Mouse (Mus musculus) bone marrow, adult 2 months (tissue): ENCODE measurements around the gene Actg1. TPM values are rescaled to one million over a fixed set of nuclear protein-coding genes. Genes with fewer than 3 reads are reported as not detected.
A peak's percentile ranks its signal among the peaks of the same experiment; 100 is the strongest.

Experiments used
- H3K27ac ChIP-seq: fragments of 200-500 bp; 2 replicates; pipeline ENCODE4 v1.5.1; 2012; ENCODE audit warnings: low read depth, mild to moderate bottlenecking, control low read depth, inconsistent platforms, low read length; ENCODE audit not compliant: control insufficient read depth, poor library complexity, insufficient read depth
- H3K4me1 ChIP-seq: fragments of 200-500 bp; 2 replicates; pipeline ENCODE4 v1.6.1; 2011; ENCODE audit warnings: low read length; ENCODE audit not compliant: control insufficient read depth, insufficient read depth
- H3K4me3 ChIP-seq: fragments of 200-500 bp; replicated peaks from 2 replicates; pipeline ENCODE3; 2011; ENCODE audit warnings: mild to moderate bottlenecking, low read depth, low read length, control low read depth; ENCODE audit not compliant: control insufficient read depth
- CTCF ChIP-seq: fragments of 200-500 bp; IDR thresholded peaks from 2 replicates; pipeline ENCODE4 v1.5.1; 2011; ENCODE audit warnings: low read length, control low read depth; ENCODE audit not compliant: control insufficient read depth, insufficient read depth
- POLR2A ChIP-seq: fragments of 200-500 bp; IDR thresholded peaks from 2 replicates; pipeline ENCODE4 v1.6.1; 2011; ENCODE audit warnings: low read depth, mild to moderate bottlenecking, control low read depth, low read length, borderline replicate concordance; ENCODE audit not compliant: control insufficient read depth
- WGBS: fragments of 180-500 bp; shearing (Covaris S2); methylation state at CpG from one replicate; pipeline ENCODE4 v1.1.7; 2018; 5-methylcytosine and 5-hydroxymethylcytosine counted together
- polyA plus RNA-seq: library from polyadenylated mRNA; stranded (reverse); fragments of >200 nt; gene quantifications from 2 replicates; pipeline ENCODE4 v1.2.4, GENCODE M21; 2011; ENCODE audit warnings: low replicate concordance; ENCODE audit not compliant: missing spikeins, insufficient read depth, insufficient read length

Gene Actg1
- polyA plus RNA-seq = 387 and 760 TPM in 2 replicates

- TF ChIP-seq CTCF = no peak
- peak; percentile 88 for TF ChIP-seq POLR2A
- 11% methylated on average over 103 of the region's 103 CpGs for whole genome bisulfite sequencing
- peak within 1 kb of the TSS; percentile 100 for H3K27ac ChIP-seq
- peak within 1 kb of the TSS; percentile 92 for H3K4me3 ChIP-seq
- peaks cover 4% of the 10 kb centered on the region; the same call in 1 of the 2 replicates for H3K4me1 ChIP-seq
Observed at GRCm38 (mm10) chr11:120347791-120348683, at the start of gene Actg1. Gene Actg1 (minus strand): TSS chr11:120348542.

DNA sequence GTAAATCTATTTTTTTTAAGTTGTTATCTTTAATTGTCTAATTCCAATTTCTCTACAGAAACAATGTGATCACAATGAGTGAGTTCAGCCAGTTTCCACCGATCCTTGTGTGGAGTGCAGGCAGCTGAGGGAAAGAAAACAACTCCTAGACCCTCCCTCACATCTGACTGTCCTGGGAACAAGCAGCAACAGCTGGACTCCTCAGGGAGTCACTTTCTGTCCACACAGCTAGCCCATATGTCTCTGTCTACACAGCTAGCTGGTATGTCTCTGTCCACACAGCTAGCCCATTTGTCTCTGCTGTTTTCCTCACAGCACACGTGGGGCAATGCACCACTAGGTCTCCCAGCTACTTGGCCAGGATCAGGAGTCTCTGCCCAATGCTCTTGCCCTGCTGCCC, 49.3 kb upstream of the Actg1 start:
- 84% methylated on average over 2 of the region's 2 CpGs for WGBS
- Histone ChIP-seq H3K4me1 (no peaks in the 10 kb centered on the region; the same call in none of the 2 replicates), H3K4me3 (no peak overlapping the region), H3K27ac (no peak overlapping the region)
- no peak for TF ChIP-seq CTCF
- no peak for TF ChIP-seq POLR2A

DNA sequence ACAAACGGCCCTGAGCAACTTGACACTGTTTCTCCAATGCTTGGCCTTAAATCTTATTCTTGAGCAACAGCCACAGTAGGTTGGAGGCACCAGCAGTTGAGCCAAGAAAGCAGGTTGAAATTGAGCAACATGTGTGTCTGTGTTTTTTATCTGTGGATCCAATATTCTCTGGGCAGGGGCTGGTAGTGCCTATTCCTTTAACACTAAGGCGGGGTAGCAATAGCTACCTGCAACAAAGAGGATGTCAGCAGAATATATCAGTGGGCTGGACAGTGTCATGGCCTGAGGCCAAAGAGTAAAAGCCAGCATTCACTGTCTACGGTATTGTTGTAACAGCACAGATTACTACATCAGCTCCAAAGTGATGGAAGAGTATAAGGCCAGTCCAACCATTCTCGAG, 47.3 kb upstream of the Actg1 start:
- no peak overlapping the region for H3K4me3 ChIP-seq
- WGBS = 58% methylated on average over 4 of the region's 4 CpGs

DNA sequence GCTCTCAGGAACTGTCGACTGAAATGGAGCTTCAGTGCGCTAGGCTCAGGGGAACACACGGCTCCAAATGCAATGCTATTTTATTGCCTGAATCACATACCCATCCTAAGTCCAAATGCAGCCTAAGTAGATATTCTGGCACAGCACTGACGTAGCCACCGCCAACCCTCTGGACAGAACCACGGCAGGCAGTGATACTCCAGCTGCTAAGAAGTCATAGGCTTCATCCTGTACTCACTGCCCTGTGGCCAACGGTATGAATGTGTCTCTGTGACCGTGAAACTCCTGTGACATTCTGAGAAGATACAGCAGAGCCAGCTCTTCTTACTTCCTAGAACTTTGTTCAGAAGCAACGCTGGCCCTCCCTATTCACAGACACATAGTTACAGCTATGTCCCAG, 40.2 kb upstream of the Actg1 start:
- Histone ChIP-seq H3K4me1 (no peaks in the 10 kb centered on the region), H3K27ac (no peak overlapping the region), H3K4me3 (no peak overlapping the region)
- 94% methylated on average over 9 of the region's 9 CpGs for WGBS
- TF ChIP-seq CTCF (no peak), POLR2A (no peak)

More for the DNA sequence above, 47.3 kb upstream of the Actg1 start:
- Histone ChIP-seq H3K27ac (no peak overlapping the region), H3K4me1 (no peaks in the 10 kb centered on the region; the same call in none of the 2 replicates)
- TF ChIP-seq POLR2A = no peak

- TF ChIP-seq CTCF (no peak), POLR2A (no peak)
- H3K27ac ChIP-seq = no peak overlapping the region
- H3K4me1 ChIP-seq = no peaks in the 10 kb centered on the region
- 47% methylated on average over 2 of the region's 2 CpGs for WGBS
- H3K4me3 ChIP-seq = no peak overlapping the region
Observed at GRCm38 (mm10) chr11:120387157-120387556, 38.8 kb upstream of the Actg1 start.

DNA sequence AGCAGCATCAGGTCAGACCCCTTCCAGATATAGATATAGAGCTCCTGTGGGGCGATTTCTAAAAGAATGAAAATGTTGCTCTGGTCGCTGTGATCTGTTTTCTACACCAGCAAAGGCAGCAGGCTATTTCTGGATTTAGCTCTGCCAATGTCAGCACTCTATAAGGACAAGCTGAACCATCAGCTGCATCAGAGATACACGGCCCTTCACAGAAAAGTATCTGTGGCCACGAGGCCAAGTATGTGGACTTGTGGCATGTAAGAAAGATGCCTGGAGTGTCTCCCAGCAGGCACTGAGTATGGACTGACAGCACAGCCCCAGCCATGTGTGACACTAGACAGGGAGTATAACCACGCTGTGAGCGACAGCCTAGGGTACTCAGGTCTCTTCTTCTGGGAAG, 38.3 kb upstream of the Actg1 start:
- 94% methylated on average over 6 of the region's 6 CpGs for WGBS
- H3K4me3 ChIP-seq = no peak overlapping the region
- no peak overlapping the region for H3K27ac ChIP-seq
- TF ChIP-seq POLR2A = no peak
- no peak for TF ChIP-seq CTCF
- H3K4me1 ChIP-seq = no peaks in the 10 kb centered on the region

GRCm38 (mm10) chr11:120382509-120382908, 34.2 kb upstream of the Actg1 start:
- no peak overlapping the region for H3K4me3 ChIP-seq
- TF ChIP-seq CTCF (no peak), POLR2A (no peak)
- no peak overlapping the region for H3K27ac ChIP-seq
- no peaks in the 10 kb centered on the region; the same call in 1 of the 2 replicates for H3K4me1 ChIP-seq
- WGBS = 95% methylated on average over 9 of the region's 9 CpGs

GRCm38 (mm10) chr11:120381157-120381556, 32.8 kb upstream of the Actg1 start:
- Histone ChIP-seq H3K27ac (no peak overlapping the region), H3K4me1 (no peaks in the 10 kb centered on the region; the same call in 1 of the 2 replicates), H3K4me3 (no peak overlapping the region)
- no peak for TF ChIP-seq POLR2A
- TF ChIP-seq CTCF = no peak
- 92% methylated on average over 4 of the region's 4 CpGs for WGBS

GRCm38 (mm10) chr11:120380271-120380670, 31.9 kb upstream of the Actg1 start:
- Histone ChIP-seq H3K4me1 (no peaks in the 10 kb centered on the region; the same call in 1 of the 2 replicates), H3K27ac (no peak overlapping the region), H3K4me3 (no peak overlapping the region)
- 92% methylated on average over 3 of the region's 3 CpGs for WGBS
- no peak for TF ChIP-seq POLR2A
- TF ChIP-seq CTCF = no peak
